Mouse (Mus musculus) forebrain, embryonic 14.5 days (tissue): ENCODE data around the gene Ulk2. TPM values are rescaled to one million over a fixed set of nuclear protein-coding genes. Genes with fewer than 3 reads are reported as not detected.
"Not testable (repeated sequence)": the region's sequence is repeated elsewhere in the genome, so short reads cannot be mapped to it uniquely, and the experiment has no call there.

Experiments
- ATAC-seq: fragments of 200-750 bp; cut with Nextera tagmentation; 2 replicates; pipeline ENCODE4 v1.8.0; 2017; ENCODE audit warnings: mild to moderate bottlenecking, moderate library complexity
- DNase-seq: peaks from one replicate; pipeline ENCODE4 v3.0.0-alpha.2; 2015; ENCODE audit warnings: low spot score
- H3K27ac ChIP-seq: fragments of 300-500 bp; sonication (generic); 2 replicates; pipeline ENCODE4 v1.5.1; 2014; ENCODE audit warnings: low read depth, mild to moderate bottlenecking, control low read depth, low read length, moderate library complexity
- H3K27me3 ChIP-seq: fragments of 300-500 bp; sonication (generic); replicated peaks from 2 replicates; pipeline ENCODE4 v1.6.1; 2014; ENCODE audit warnings: low read length, control low read depth, mixed read lengths; ENCODE audit not compliant: control insufficient read depth, insufficient read depth
- H3K36me3 ChIP-seq: fragments of 300-500 bp; sonication (generic); 2 replicates; pipeline ENCODE4 v1.6.1; 2014; ENCODE audit warnings: low read length, control low read depth; ENCODE audit not compliant: control insufficient read depth, insufficient read depth
- H3K4me1 ChIP-seq: fragments of 300-500 bp; sonication (generic); 2 replicates; pipeline ENCODE4 v1.6.1; 2014; ENCODE audit warnings: antibody characterized with exemption, low read length, control low read depth; ENCODE audit not compliant: control insufficient read depth, insufficient read depth
- H3K4me2 ChIP-seq: fragments of 300-500 bp; sonication (generic); 2 replicates; pipeline ENCODE4 v1.6.1; 2014; ENCODE audit warnings: mild to moderate bottlenecking, control low read depth, low read length
- H3K4me3 ChIP-seq: fragments of 300-500 bp; sonication (generic); 2 replicates; pipeline ENCODE4 v1.5.1; 2014; ENCODE audit warnings: low read depth, low read length, control low read depth
- H3K9ac ChIP-seq: fragments of 300-500 bp; sonication (generic); 2 replicates; pipeline ENCODE4 v1.6.1; 2014; ENCODE audit warnings: mild to moderate bottlenecking, low read length, control low read depth, moderate library complexity
- H3K9me3 ChIP-seq: fragments of 300-500 bp; sonication (generic); replicated peaks from 2 replicates; pipeline ENCODE4 v1.6.1; 2016; ENCODE audit warnings: low read length, control low read depth, mixed read lengths; ENCODE audit not compliant: control insufficient read depth
- WGBS: fragments of 180-500 bp; shearing (Covaris S2); extraction: QIAGEN DNeasy Blood & Tissue Kit; methylation state at CpG from one replicate; pipeline ENCODE4 v1.1.7; 2014; 5-methylcytosine and 5-hydroxymethylcytosine counted together
- polyA plus RNA-seq: library from polyadenylated mRNA; unstranded; fragments of >200 nt; fragmentation: Nextera tagmentation; extraction: Ambion mirVana; gene quantifications from 2 replicates; pipeline ENCODE4 v1.2.1, GENCODE M21; 2014

The Ulk2 gene
- polyA plus RNA-seq, 1 experiment from 2014 or later, result 44.0 TPM

GRCm38 (mm10) chr11:61793441-61793840 lies 61.4 kb downstream of the Ulk2 start:
- no peaks in the 10 kb centered on the region for H3K4me1 ChIP-seq
- H3K4me2 ChIP-seq, result no peak overlapping the region
- H3K36me3 ChIP-seq, result peaks cover 61% of the 10 kb centered on the region
- no peak for ATAC-seq
- no peak overlapping the region for H3K4me3 ChIP-seq
- H3K9me3 ChIP-seq, result no peaks in the 10 kb centered on the region
- no peak overlapping the region for H3K27ac ChIP-seq
- WGBS, result 92% methylated on average over 1 of the region's 1 CpGs
- no peak overlapping the region for H3K9ac ChIP-seq
- no peaks in the 10 kb centered on the region for H3K27me3 ChIP-seq
- no peak for DNase-seq

- Histone ChIP-seq H3K9me3 (no peaks in the 10 kb centered on the region), H3K27me3 (no peaks in the 10 kb centered on the region), H3K4me3 (no peak overlapping the region), H3K36me3 (peaks cover 60% of the 10 kb centered on the region), H3K4me1 (no peaks in the 10 kb centered on the region), H3K4me2 (no peak overlapping the region), H3K9ac (no peak overlapping the region), H3K27ac (no peak overlapping the region)
- DNase-seq (no peak), ATAC-seq (no peak)
- WGBS, result 97% methylated on average over 1 of the region's 1 CpGs
Measured at GRCm38 (mm10) chr11:61788550-61788949, 66.3 kb downstream of the Ulk2 start.

- not testable (repeated sequence) for H3K27ac ChIP-seq, H3K27me3 ChIP-seq, H3K9ac ChIP-seq, H3K9me3 ChIP-seq, H3K4me3 ChIP-seq, DNase-seq, ATAC-seq, H3K4me2 ChIP-seq, H3K4me1 ChIP-seq
- WGBS, result 93% methylated on average over 3 of the region's 3 CpGs
- H3K36me3 ChIP-seq, result peaks cover 66% of the 10 kb centered on the region
Measured at GRCm38 (mm10) chr11:61782526-61782925, 72.3 kb downstream of the Ulk2 start.

- Histone ChIP-seq H3K4me3 (no peak overlapping the region), H3K27me3 (no peaks in the 10 kb centered on the region), H3K9ac (no peak overlapping the region), H3K9me3 (no peaks in the 10 kb centered on the region), H3K36me3 (peaks cover 48% of the 10 kb centered on the region), H3K27ac (no peak overlapping the region), H3K4me1 (no peaks in the 10 kb centered on the region), H3K4me2 (no peak overlapping the region)
- WGBS, result 91% methylated on average over 4 of the region's 4 CpGs
- ATAC-seq (no peak), DNase-seq (no peak)
Measured at GRCm38 (mm10) chr11:61774551-61775149, 80.2 kb downstream of the Ulk2 start.

- H3K9me3 ChIP-seq, result no peaks in the 10 kb centered on the region
- peak within 1 kb of the TSS; percentile 76 for H3K27ac ChIP-seq
- peaks cover 3% of the 10 kb centered on the region; the same call in 1 of the 2 replicates for H3K36me3 ChIP-seq
- H3K4me2 ChIP-seq, result peak within 1 kb of the TSS; percentile 66
- DNase-seq (peak; percentile 98), ATAC-seq (peak; percentile 94)
- H3K27me3 ChIP-seq, result no peaks in the 10 kb centered on the region
- peak within 1 kb of the TSS; percentile 58 for H3K4me3 ChIP-seq
- WGBS, result under 1% methylated on average over 51 of the region's 51 CpGs
- peak within 1 kb of the TSS; percentile 73 for H3K9ac ChIP-seq
- H3K4me1 ChIP-seq, result peaks cover 7% of the 10 kb centered on the region
Measured at GRCm38 (mm10) chr11:61761584-61762407, 93.1 kb downstream of the Ulk2 start, which contains the start of gene Prpsap2. Prpsap2 (minus strand) TSS chr11:61762088.

GRCm38 (mm10) chr11:61760518-61760917 lies 94.4 kb downstream of the Ulk2 start:
- no peaks in the 10 kb centered on the region for H3K9me3 ChIP-seq
- peak overlapping the region; percentile 58 for H3K4me3 ChIP-seq
- H3K9ac ChIP-seq, result no peak overlapping the region; the same call in 1 of the 2 replicates
- peak overlapping the region; percentile 66 for H3K4me2 ChIP-seq
- H3K36me3 ChIP-seq, result peaks cover 13% of the 10 kb centered on the region
- H3K27ac ChIP-seq, result no peak overlapping the region
- H3K4me1 ChIP-seq, result peaks cover 7% of the 10 kb centered on the region
- no peak for ATAC-seq
- no peaks in the 10 kb centered on the region for H3K27me3 ChIP-seq
- 72% methylated on average over 5 of the region's 5 CpGs for WGBS
- no peak for DNase-seq

- WGBS, result 90% methylated on average over 2 of the region's 2 CpGs
- ATAC-seq, result no peak
- no peak for DNase-seq
Measured at GRCm38 (mm10) chr11:61757151-61757550, 97.7 kb downstream of the Ulk2 start.

GRCm38 (mm10) chr11:61751612-61752011 lies 103.3 kb downstream of the Ulk2 start:
- WGBS, result 80% methylated on average over 5 of the region's 5 CpGs
- Histone ChIP-seq H3K27me3 (no peaks in the 10 kb centered on the region), H3K4me3 (no peak overlapping the region), H3K36me3 (peaks cover 82% of the 10 kb centered on the region), H3K4me2 (no peak overlapping the region), H3K4me1 (no peaks in the 10 kb centered on the region), H3K27ac (no peak overlapping the region), H3K9me3 (no peaks in the 10 kb centered on the region), H3K9ac (no peak overlapping the region)
- ATAC-seq, result no peak
- no peak for DNase-seq

More at GRCm38 (mm10) chr11:61757151-61757550, 97.7 kb downstream of the Ulk2 start:
- no peak overlapping the region for H3K4me3 ChIP-seq
- H3K27me3 ChIP-seq, result no peaks in the 10 kb centered on the region
- no peak overlapping the region for H3K4me2 ChIP-seq
- H3K9me3 ChIP-seq, result no peaks in the 10 kb centered on the region
- H3K27ac ChIP-seq, result no peak overlapping the region
- H3K4me1 ChIP-seq, result peaks cover 7% of the 10 kb centered on the region
- peaks cover 44% of the 10 kb centered on the region for H3K36me3 ChIP-seq
- no peak overlapping the region for H3K9ac ChIP-seq

- H3K36me3 ChIP-seq, result peaks cover 76% of the 10 kb centered on the region
- H3K27ac ChIP-seq, result no peak overlapping the region
- 72% methylated on average over 3 of the region's 3 CpGs for WGBS
- H3K27me3 ChIP-seq, result no peaks in the 10 kb centered on the region
- no peak overlapping the region for H3K9ac ChIP-seq
- H3K4me3 ChIP-seq, result no peak overlapping the region
- no peaks in the 10 kb centered on the region for H3K9me3 ChIP-seq
- ATAC-seq (no peak), DNase-seq (no peak)
- no peak overlapping the region for H3K4me2 ChIP-seq
- no peaks in the 10 kb centered on the region for H3K4me1 ChIP-seq
Measured at GRCm38 (mm10) chr11:61747161-61747560, 107.7 kb downstream of the Ulk2 start.
